Mouse (Mus musculus): ENCODE measurements around the gene Fam193b. TPM values are rescaled to one million over a fixed set of nuclear protein-coding genes. Genes with fewer than 3 reads are reported as not detected.

The Fam193b gene
- polyA plus RNA-seq, 1 experiment from 2014 or later: 8.7 TPM

GRCm38 (mm10) chr13:55525733-55526553 lies 45.0 kb downstream of the Fam193b start:
- no peak for ATAC-seq (ENCODE audit: low read depth)
- H3K9me3 ChIP-seq (replicated peaks; ENCODE audit: control insufficient read depth, low read length): no peaks in the 10 kb centered on the region
- H3K27me3 ChIP-seq (ENCODE audit: control insufficient read depth, insufficient read depth, low read depth, low read length): no peaks in the 10 kb centered on the region
- H3K4me1 ChIP-seq (ENCODE audit: control insufficient read depth, low read depth, low read length): peaks cover 35% of the 10 kb centered on the region
- no peak overlapping the region for H3K4me3 ChIP-seq (ENCODE audit: low read depth, low read length)
- H3K4me2 ChIP-seq (ENCODE audit: low read depth, low read length): no peak overlapping the region
- no peaks in the 10 kb centered on the region; the same call in none of the 2 replicates for H3K36me3 ChIP-seq (ENCODE audit: control insufficient read depth, insufficient read depth)
- H3K27ac ChIP-seq (ENCODE audit: low read length): no peak overlapping the region
- H3K9ac ChIP-seq (ENCODE audit: low read depth, low read length): no peak overlapping the region
- 66% methylated on average over 16 of the region's 16 CpGs for WGBS (ENCODE audit: insufficient replicate concordance)

- ATAC-seq (ENCODE audit: low read depth): no peak
- Histone ChIP-seq H3K4me1 (ENCODE audit: control insufficient read depth, low read depth, low read length) (peaks cover 20% of the 10 kb centered on the region), H3K9ac (ENCODE audit: low read depth, low read length) (no peak overlapping the region), H3K4me3 (ENCODE audit: low read depth, low read length) (no peak overlapping the region), H3K27me3 (ENCODE audit: control insufficient read depth, insufficient read depth, low read depth, low read length) (no peaks in the 10 kb centered on the region), H3K4me2 (ENCODE audit: low read depth, low read length) (no peak overlapping the region), H3K9me3 (replicated peaks; ENCODE audit: control insufficient read depth, low read length) (peaks cover 3% of the 10 kb centered on the region; the same call in 1 of the 2 replicates), H3K27ac (ENCODE audit: low read length) (no peak overlapping the region), H3K36me3 (ENCODE audit: control insufficient read depth, insufficient read depth) (no peaks in the 10 kb centered on the region)
- 82% methylated on average over 23 of the region's 23 CpGs for WGBS (ENCODE audit: insufficient replicate concordance)
Measured at GRCm38 (mm10) chr13:55523951-55524600, 46.8 kb downstream of the Fam193b start.

GRCm38 (mm10) chr13:55523278-55523677 lies 47.6 kb downstream of the Fam193b start:
- WGBS (ENCODE audit: insufficient replicate concordance): 76% methylated on average over 17 of the region's 17 CpGs
- Histone ChIP-seq H3K27ac (ENCODE audit: low read length) (no peak overlapping the region), H3K4me1 (ENCODE audit: control insufficient read depth, low read depth, low read length) (peaks cover 14% of the 10 kb centered on the region), H3K4me3 (ENCODE audit: low read depth, low read length) (no peak overlapping the region), H3K36me3 (ENCODE audit: control insufficient read depth, insufficient read depth) (no peaks in the 10 kb centered on the region), H3K4me2 (ENCODE audit: low read depth, low read length) (no peak overlapping the region), H3K27me3 (ENCODE audit: control insufficient read depth, insufficient read depth, low read depth, low read length) (no peaks in the 10 kb centered on the region), H3K9ac (ENCODE audit: low read depth, low read length) (no peak overlapping the region), H3K9me3 (replicated peaks; ENCODE audit: control insufficient read depth, low read length) (peaks cover 3% of the 10 kb centered on the region; the same call in 1 of the 2 replicates)
- ATAC-seq (ENCODE audit: low read depth): peak; percentile 40

GRCm38 (mm10) chr13:55522730-55523129 lies 48.2 kb downstream of the Fam193b start:
- Histone ChIP-seq H3K9ac (ENCODE audit: low read depth, low read length) (no peak overlapping the region), H3K4me2 (ENCODE audit: low read depth, low read length) (no peak overlapping the region), H3K4me1 (ENCODE audit: control insufficient read depth, low read depth, low read length) (peaks cover 9% of the 10 kb centered on the region), H3K36me3 (ENCODE audit: control insufficient read depth, insufficient read depth) (no peaks in the 10 kb centered on the region), H3K9me3 (replicated peaks; ENCODE audit: control insufficient read depth, low read length) (peaks cover 3% of the 10 kb centered on the region; the same call in 1 of the 2 replicates), H3K4me3 (ENCODE audit: low read depth, low read length) (no peak overlapping the region), H3K27me3 (ENCODE audit: control insufficient read depth, insufficient read depth, low read depth, low read length) (no peaks in the 10 kb centered on the region), H3K27ac (ENCODE audit: low read length) (no peak overlapping the region)
- WGBS (ENCODE audit: insufficient replicate concordance): 61% methylated on average over 8 of the region's 8 CpGs
- no peak for ATAC-seq (ENCODE audit: low read depth)

- Histone ChIP-seq H3K4me1 (ENCODE audit: control insufficient read depth, low read depth, low read length) (peaks cover 3% of the 10 kb centered on the region; the same call in 1 of the 2 replicates), H3K27me3 (ENCODE audit: control insufficient read depth, insufficient read depth, low read depth, low read length) (no peaks in the 10 kb centered on the region), H3K36me3 (ENCODE audit: control insufficient read depth, insufficient read depth) (no peaks in the 10 kb centered on the region), H3K4me3 (ENCODE audit: low read depth, low read length) (no peak overlapping the region), H3K27ac (ENCODE audit: low read length) (no peak overlapping the region), H3K4me2 (ENCODE audit: low read depth, low read length) (no peak overlapping the region), H3K9ac (ENCODE audit: low read depth, low read length) (no peak overlapping the region), H3K9me3 (replicated peaks; ENCODE audit: control insufficient read depth, low read length) (peaks cover 3% of the 10 kb centered on the region; the same call in 1 of the 2 replicates)
- no peak for ATAC-seq (ENCODE audit: low read depth)
- 35% methylated on average over 4 of the region's 4 CpGs for WGBS (ENCODE audit: insufficient replicate concordance)
Measured at GRCm38 (mm10) chr13:55519606-55520005, 51.3 kb downstream of the Fam193b start.

- no peak for ATAC-seq (ENCODE audit: low read depth)
- Histone ChIP-seq H3K4me1 (ENCODE audit: control insufficient read depth, low read depth, low read length) (peaks cover 9% of the 10 kb centered on the region), H3K9me3 (replicated peaks; ENCODE audit: control insufficient read depth, low read length) (peaks cover 3% of the 10 kb centered on the region; the same call in 1 of the 2 replicates), H3K36me3 (ENCODE audit: control insufficient read depth, insufficient read depth) (no peaks in the 10 kb centered on the region), H3K4me3 (ENCODE audit: low read depth, low read length) (no peak overlapping the region), H3K27ac (ENCODE audit: low read length) (no peak overlapping the region), H3K27me3 (ENCODE audit: control insufficient read depth, insufficient read depth, low read depth, low read length) (no peaks in the 10 kb centered on the region), H3K4me2 (ENCODE audit: low read depth, low read length) (no peak overlapping the region), H3K9ac (ENCODE audit: low read depth, low read length) (no peak overlapping the region)
- WGBS (ENCODE audit: insufficient replicate concordance): 2% methylated on average over 5 of the region's 5 CpGs
Measured at GRCm38 (mm10) chr13:55516955-55517354, 54.0 kb downstream of the Fam193b start.

GRCm38 (mm10) chr13:55513828-55514227 lies 57.1 kb downstream of the Fam193b start:
- Histone ChIP-seq H3K4me2 (ENCODE audit: low read depth, low read length) (peak overlapping the region; percentile 94), H3K27ac (ENCODE audit: low read length) (no peak overlapping the region), H3K27me3 (ENCODE audit: control insufficient read depth, insufficient read depth, low read depth, low read length) (no peaks in the 10 kb centered on the region), H3K36me3 (ENCODE audit: control insufficient read depth, insufficient read depth) (no peaks in the 10 kb centered on the region), H3K9ac (ENCODE audit: low read depth, low read length) (no peak overlapping the region), H3K4me1 (ENCODE audit: control insufficient read depth, low read depth, low read length) (peaks cover 27% of the 10 kb centered on the region), H3K9me3 (replicated peaks; ENCODE audit: control insufficient read depth, low read length) (no peaks in the 10 kb centered on the region), H3K4me3 (ENCODE audit: low read depth, low read length) (peak overlapping the region; percentile 69; the same call in 1 of the 2 replicates)
- WGBS (ENCODE audit: insufficient replicate concordance): 30% methylated on average over 9 of the region's 9 CpGs
- no peak for ATAC-seq (ENCODE audit: low read depth)

GRCm38 (mm10) chr13:55513111-55513748 lies 57.7 kb downstream of the Fam193b start, which contains the start of gene Pdlim7:
Pdlim7 (minus strand) TSS chr13:55513676.
- Histone ChIP-seq H3K4me2 (ENCODE audit: low read depth, low read length) (peak within 1 kb of the TSS; percentile 94), H3K9me3 (replicated peaks; ENCODE audit: control insufficient read depth, low read length) (no peaks in the 10 kb centered on the region), H3K27me3 (ENCODE audit: control insufficient read depth, insufficient read depth, low read depth, low read length) (no peaks in the 10 kb centered on the region), H3K27ac (ENCODE audit: low read length) (peak within 1 kb of the TSS; percentile 43), H3K4me3 (ENCODE audit: low read depth, low read length) (peak within 1 kb of the TSS; percentile 69), H3K36me3 (ENCODE audit: control insufficient read depth, insufficient read depth) (no peaks in the 10 kb centered on the region), H3K4me1 (ENCODE audit: control insufficient read depth, low read depth, low read length) (peaks cover 27% of the 10 kb centered on the region), H3K9ac (ENCODE audit: low read depth, low read length) (peak within 1 kb of the TSS; percentile 71)
- peak; percentile 65 for ATAC-seq (ENCODE audit: low read depth)
- under 1% methylated on average over 55 of the region's 55 CpGs for WGBS (ENCODE audit: insufficient replicate concordance)
